9 mouse cellular contexts compared by ENCODE assay signal in genomic region chr16:34192959-34193842, GRCm38 (mm10).
DNase-seq lines count a peak whose midpoint lies in the region; ATAC-seq and TF ChIP-seq lines count a peak whose summit lies in the region.
"Had no signal": no experiment of that assay in that cellular context is flagged by ENCODE, and none has a peak within 500 bp of the region (broad histone marks: within the 10 kb centered on the region; RNA-seq: fewer than 3 reads in every experiment).

No protein-coding gene starts in this region.

- no peak overlapping the region for H3K4me2 ChIP-seq in liver, embryonic 11.5 days
- H3K4me2 ChIP-seq in forebrain, embryonic 16.5 days (ENCODE audit: low read length): 0 out of 2 replicates have a peak overlapping the region, but pooled peaks have one; percentile 19
- H3K4me2 ChIP-seq in limb, embryonic 14.5 days (replicated peaks; ENCODE audit: low read depth, low read length, severe bottlenecking): no peak overlapping the region

- 51% methylated on average over 10 of the region's 10 CpGs for WGBS in liver, adult 2 months
- WGBS in liver, embryonic 11.5 days: 46% methylated on average over 10 of the region's 10 CpGs
- WGBS in forebrain, embryonic 16.5 days: 37% methylated on average over 10 of the region's 10 CpGs
- WGBS in limb, embryonic 14.5 days: 42% methylated on average over 10 of the region's 10 CpGs

- H3K79me2 ChIP-seq in liver, adult 2 months (ENCODE audit: control insufficient read depth, insufficient read depth, low read length): no peaks in the 10 kb centered on the region

- no peaks in the 10 kb centered on the region for H3K27me3 ChIP-seq in liver, adult 2 months (ENCODE audit: control insufficient read depth, insufficient read depth, low read length)
- H3K27me3 ChIP-seq in liver, embryonic 11.5 days (replicated peaks; ENCODE audit: control insufficient read depth, insufficient read depth, low read length): no peaks in the 10 kb centered on the region
- H3K27me3 ChIP-seq in forebrain, embryonic 16.5 days (replicated peaks; ENCODE audit: control insufficient read depth, insufficient read depth, low read length): no peaks in the 10 kb centered on the region
- no peaks in the 10 kb centered on the region for H3K27me3 ChIP-seq in limb, embryonic 14.5 days (ENCODE audit: control insufficient read depth, insufficient read depth, low read length)

- TF ChIP-seq CTCF in liver, adult 2 months (IDR thresholded peaks at IDR 0.05; ENCODE audit: low read depth, low read length): peak; percentile 61

- H3K27ac ChIP-seq in liver, adult 2 months (replicated peaks; ENCODE audit: insufficient read depth, low read depth, low read length): no peak overlapping the region
- no peak overlapping the region for H3K27ac ChIP-seq in liver, embryonic 11.5 days (ENCODE audit: low read depth, low read length)
- H3K27ac ChIP-seq in forebrain, embryonic 16.5 days (ENCODE audit: low read length): 0 out of 2 replicates have a peak overlapping the region, but pooled peaks have one; percentile 37
- H3K27ac ChIP-seq in limb, embryonic 14.5 days (replicated peaks; ENCODE audit: low read depth, low read length): no peak overlapping the region

- H3K9ac ChIP-seq in liver, adult 2 months (ENCODE audit: low read depth, low read length): no peak overlapping the region
- H3K9ac ChIP-seq in liver, embryonic 11.5 days (ENCODE audit: low read depth, low read length): no peak overlapping the region
- H3K9ac ChIP-seq in forebrain, embryonic 16.5 days (replicated peaks; ENCODE audit: low read depth, low read length): no peak overlapping the region
- no peak overlapping the region for H3K9ac ChIP-seq in limb, embryonic 14.5 days (ENCODE audit: low read depth, low read length, severe bottlenecking)

- no peak for ATAC-seq in liver, embryonic 11.5 days (replicated peaks; ENCODE audit: low FRiP score)
- peak; percentile 77 for ATAC-seq in forebrain, embryonic 16.5 days
- peak; percentile 37; the same call in 1 of the 2 replicates for ATAC-seq in limb, embryonic 14.5 days (ENCODE audit: low FRiP score, low read depth)
- no peak for ATAC-seq in monocyte, adult 5-6 weeks (replicated peaks; ENCODE audit: insufficient number of reproducible peaks, low FRiP score, low TSS enrichment, poor library complexity, severe bottlenecking)

- TF ChIP-seq POLR2A in liver, adult 2 months (IDR thresholded peaks at IDR 0.05; ENCODE audit: extremely low read depth, insufficient read depth, low read length): no peak
- no peak for TF ChIP-seq POLR2A in limb, embryonic 14.5 days (IDR thresholded peaks at IDR 0.05; ENCODE audit: borderline replicate concordance, extremely low read depth, insufficient read depth, insufficient read length)

- H3K9me3 ChIP-seq in liver, embryonic 11.5 days (ENCODE audit: control insufficient read depth, low read length): no peaks in the 10 kb centered on the region
- H3K9me3 ChIP-seq in forebrain, embryonic 16.5 days (ENCODE audit: control insufficient read depth, low read length): no peaks in the 10 kb centered on the region
- H3K9me3 ChIP-seq in limb, embryonic 14.5 days (ENCODE audit: control insufficient read depth, low read length): no peaks in the 10 kb centered on the region

- no peaks in the 10 kb centered on the region for H3K4me1 ChIP-seq in liver, adult 2 months (ENCODE audit: control insufficient read depth, insufficient read depth, low read length)
- H3K4me1 ChIP-seq in liver, embryonic 11.5 days (replicated peaks; ENCODE audit: control insufficient read depth, insufficient read depth, low read length): no peaks in the 10 kb centered on the region
- 0 out of 2 replicates have a peak, but pooled peaks cover 2% of the 10 kb centered on the region for H3K4me1 ChIP-seq in forebrain, embryonic 16.5 days (replicated peaks; ENCODE audit: control insufficient read depth, insufficient read depth, low read length)
- no peaks in the 10 kb centered on the region for H3K4me1 ChIP-seq in limb, embryonic 14.5 days (ENCODE audit: control insufficient read depth, insufficient read depth, low read length)

- H3K4me3 ChIP-seq in liver, adult 2 months (ENCODE audit: insufficient read depth, low read depth, low read length): no peak overlapping the region
- H3K4me3 ChIP-seq in liver, embryonic 11.5 days (ENCODE audit: low read depth, low read length): no peak overlapping the region
- no peak overlapping the region for H3K4me3 ChIP-seq in forebrain, embryonic 16.5 days (replicated peaks; ENCODE audit: low read length)
- H3K4me3 ChIP-seq in limb, embryonic 14.5 days (replicated peaks; ENCODE audit: low read length): no peak overlapping the region
- H3K4me3 ChIP-seq: myocyte had no signal

- peak; percentile 24 for DNase-seq in liver, adult 2 months (ENCODE audit: extremely low read depth, low read depth, low spot score)
- no peak for DNase-seq in liver, embryonic 11.5 days (ENCODE audit: low spot score)
- peak; percentile 53 for DNase-seq in MN1 (ENCODE audit: low spot score)
- DNase-seq in cerebellum, adult 11-12 months: peak; percentile 21
- DNase-seq in limb, embryonic 14.5 days (ENCODE audit: low spot score): peak; percentile 17
- DNase-seq in retina, postnatal 1 day: peak; percentile 80

- no peaks in the 10 kb centered on the region for H3K36me3 ChIP-seq in liver, adult 2 months (ENCODE audit: control insufficient read depth, insufficient read depth, low read length)
- H3K36me3 ChIP-seq in liver, embryonic 11.5 days (ENCODE audit: control insufficient read depth, insufficient read depth, low read length): no peaks in the 10 kb centered on the region
- H3K36me3 ChIP-seq in forebrain, embryonic 16.5 days (ENCODE audit: control insufficient read depth, insufficient read depth): peaks cover 12% of the 10 kb centered on the region
- peaks cover 16% of the 10 kb centered on the region for H3K36me3 ChIP-seq in limb, embryonic 14.5 days (ENCODE audit: control insufficient read depth, insufficient read depth, low read length)

Comparison
In these comparisons a context has a peak if more than half of its experiments do, and no peak if none do; other contexts are left out.
1. ATAC-seq: peak in forebrain, embryonic 16.5 days (single experiment) and limb, embryonic 14.5 days (single experiment); none in liver, embryonic 11.5 days (single experiment) and monocyte, adult 5-6 weeks (single experiment).